Mouse (Mus musculus) telencephalon, adult 2 months (tissue): ENCODE results near the gene Ifi203.
"Not testable (repeated sequence)": the region's sequence is repeated elsewhere in the genome, so short reads cannot be mapped to it uniquely, and the experiment has no call there.

Source experiments
- DNase-seq: peaks from one replicate; pipeline ENCODE4 v3.0.0-alpha.2; 2011; ENCODE audit warnings: low read depth, low spot score

The Ifi203 gene

DNA sequence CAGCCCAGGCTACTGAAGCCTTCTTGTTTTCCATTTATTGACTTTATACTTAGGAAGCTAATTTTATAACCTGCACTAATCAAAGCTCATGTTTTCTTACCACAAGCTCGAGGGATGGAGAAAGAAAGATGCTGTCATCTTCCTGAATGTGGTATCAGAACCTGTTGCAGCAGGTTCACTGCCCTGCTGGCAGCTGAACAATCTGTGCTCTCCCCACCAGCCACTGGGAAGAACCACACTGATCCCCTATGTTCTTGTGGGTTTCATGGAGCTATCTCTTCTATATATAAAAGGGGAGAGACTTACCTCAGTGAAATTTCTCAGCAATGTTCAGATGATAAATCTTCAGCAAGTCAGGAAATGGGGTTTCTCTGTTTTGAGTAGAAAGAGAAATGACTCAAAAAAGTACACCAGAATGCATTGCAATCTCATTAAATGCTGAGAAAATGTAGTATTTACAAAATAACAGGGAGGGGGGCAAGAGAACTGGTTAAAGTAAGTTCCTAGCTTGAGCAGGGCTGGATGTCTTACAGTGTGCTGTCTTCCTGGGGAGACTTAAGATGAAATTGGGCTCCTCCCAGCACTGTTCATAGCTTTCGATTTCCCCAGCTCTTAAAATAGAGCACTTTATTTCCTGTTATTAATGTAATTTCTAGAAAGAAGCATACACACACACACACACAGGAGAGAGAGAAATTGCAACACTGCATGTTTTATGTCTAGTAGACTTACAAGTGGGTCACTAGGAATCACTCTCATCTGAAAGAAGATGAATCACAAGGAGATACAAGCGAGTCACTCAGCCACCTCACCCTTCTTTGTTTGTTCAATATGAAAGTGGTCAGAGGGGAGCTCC lies at the start of gene Ifi203, which contains the start of gene Mndal:
Gene Ifi203, minus strand, starts transcription at position 749 of the 856 bp plus-strand sequence.
Gene Mndal, minus strand, starts transcription at position 568 of the 856 bp plus-strand sequence.
- DNase-seq: not testable (repeated sequence)

DNA sequence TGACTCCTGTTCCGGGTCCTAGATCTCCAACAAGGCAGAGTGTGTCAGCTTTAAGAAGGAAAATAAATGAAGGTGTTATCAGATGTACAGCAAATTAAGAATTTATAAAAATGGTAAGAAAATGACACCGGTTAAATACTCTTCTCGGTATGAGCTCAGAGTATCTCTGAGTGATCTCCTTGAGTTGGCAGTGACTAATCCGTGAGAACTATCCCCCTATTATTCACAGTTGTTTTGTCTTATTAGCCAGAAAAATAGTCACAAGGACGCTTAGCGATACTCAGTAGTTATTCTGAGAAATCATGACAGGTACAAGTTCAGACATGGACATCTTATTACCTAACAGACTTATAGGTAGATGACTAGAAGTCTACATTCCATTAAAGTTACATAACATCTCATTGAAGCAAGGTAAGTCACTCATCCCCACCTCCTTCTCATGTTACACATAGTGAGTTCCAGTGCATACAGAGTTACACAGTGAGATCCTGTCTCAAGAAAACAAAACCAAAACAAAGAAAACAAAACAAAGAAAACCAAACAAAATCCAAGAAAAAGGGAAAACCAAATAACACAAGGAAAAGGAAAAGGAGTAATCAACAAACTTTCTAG lies 40.3 kb upstream of the Ifi203 start, which contains the start of gene Ifi202b:
Gene Ifi202b, minus strand, starts transcription at position 51 of the 612 bp plus-strand sequence.
- not testable (repeated sequence) for DNase-seq

DNA sequence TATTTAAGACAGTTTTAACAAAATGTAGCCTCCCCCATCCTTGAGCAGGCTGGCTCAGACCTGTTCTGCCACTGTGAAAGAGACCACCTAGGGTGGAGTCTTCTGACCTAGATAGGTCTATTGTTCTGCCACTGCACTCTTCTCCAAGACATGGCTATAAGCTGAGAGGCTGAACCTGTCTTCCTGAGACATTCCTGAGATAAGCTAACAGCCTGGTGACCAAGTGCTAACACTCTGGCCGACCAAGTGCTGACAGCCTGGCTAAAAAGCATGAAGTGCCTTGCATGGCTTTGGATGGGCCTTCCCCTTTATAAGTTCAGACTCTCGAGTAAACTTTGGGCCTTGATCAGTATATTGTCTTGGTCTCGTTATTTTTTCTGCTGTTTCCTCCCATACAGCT lies 38.6 kb upstream of the Ifi203 start:
- DNase-seq: not testable (repeated sequence)

DNA sequence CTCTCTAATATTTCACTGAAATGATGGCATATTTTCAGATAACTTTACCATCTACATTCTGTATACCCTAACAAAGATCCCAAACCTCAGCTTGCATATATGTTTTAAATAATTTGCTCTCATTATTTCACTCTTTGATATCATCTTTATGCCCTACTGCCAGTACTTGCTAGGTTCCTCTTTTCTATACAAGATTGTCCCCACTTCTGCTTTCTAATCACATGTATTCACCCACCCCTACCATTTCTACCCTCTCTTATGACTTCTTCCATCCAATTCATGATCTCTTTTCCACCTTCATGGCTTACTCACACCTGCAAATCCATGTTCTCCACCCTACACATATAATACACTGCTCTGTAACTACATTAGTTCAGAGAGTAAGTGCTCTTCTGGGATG lies 35.1 kb upstream of the Ifi203 start:
- DNase-seq: no peak

DNA sequence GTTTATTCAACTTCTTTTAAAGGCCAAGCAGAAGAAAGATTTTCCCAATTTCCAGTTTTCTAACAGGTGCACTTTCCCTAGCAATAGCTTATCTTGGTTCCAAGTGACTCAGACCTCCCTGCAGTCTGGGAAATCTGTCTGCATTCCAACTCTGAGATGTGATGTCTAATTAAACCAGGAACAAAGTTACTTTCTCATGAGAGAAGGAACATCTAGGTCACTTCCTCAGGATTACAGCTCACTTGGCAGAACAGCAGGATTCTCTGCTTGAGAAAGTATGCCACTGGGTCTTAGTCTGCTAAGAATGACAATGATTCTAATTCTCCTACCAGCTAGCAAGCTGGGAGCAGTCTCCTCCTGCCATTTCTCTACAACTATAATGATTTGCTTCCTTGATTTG lies 30.6 kb upstream of the Ifi203 start:
- peak; percentile 55 for DNase-seq

DNA sequence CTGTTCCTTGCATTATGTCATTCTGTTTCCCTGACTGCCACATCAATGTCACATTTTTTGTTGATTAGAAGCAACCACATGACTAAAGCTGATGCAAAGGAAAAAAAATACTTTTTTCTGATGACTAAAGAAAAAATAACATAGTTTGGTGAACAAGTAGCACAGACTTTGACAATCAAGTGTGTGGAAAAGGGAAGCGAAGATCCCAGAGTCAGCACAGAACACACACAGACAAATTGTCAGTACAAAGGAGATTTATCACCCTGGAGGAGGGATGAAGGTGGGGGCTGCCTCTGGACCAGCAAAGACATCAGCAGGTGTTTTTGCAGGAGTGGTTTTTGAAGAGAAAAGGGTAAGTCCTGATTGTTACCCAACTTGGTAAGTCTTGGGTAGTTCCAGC lies 19.0 kb upstream of the Ifi203 start:
- DNase-seq: not testable (repeated sequence)

DNA sequence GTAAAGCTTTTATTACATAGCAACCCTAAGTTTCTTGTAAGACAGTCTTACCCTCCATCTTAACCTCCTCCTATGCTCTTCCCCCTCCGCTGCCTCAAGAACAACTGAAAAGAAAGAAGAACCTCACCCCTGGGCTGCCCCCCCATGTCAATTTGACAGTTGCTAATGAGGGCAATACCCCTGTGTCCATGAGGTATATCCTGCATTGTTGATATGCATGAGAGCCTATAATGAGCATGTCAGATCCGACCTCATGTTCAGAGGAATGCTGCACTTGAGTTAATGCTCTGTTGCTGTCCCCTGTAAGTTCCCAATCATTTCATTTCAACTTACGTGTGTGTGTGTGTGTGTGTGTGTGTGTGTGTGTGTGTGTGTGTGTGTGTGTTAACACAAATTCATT lies 17.5 kb upstream of the Ifi203 start:
- DNase-seq: not testable (repeated sequence)

DNA sequence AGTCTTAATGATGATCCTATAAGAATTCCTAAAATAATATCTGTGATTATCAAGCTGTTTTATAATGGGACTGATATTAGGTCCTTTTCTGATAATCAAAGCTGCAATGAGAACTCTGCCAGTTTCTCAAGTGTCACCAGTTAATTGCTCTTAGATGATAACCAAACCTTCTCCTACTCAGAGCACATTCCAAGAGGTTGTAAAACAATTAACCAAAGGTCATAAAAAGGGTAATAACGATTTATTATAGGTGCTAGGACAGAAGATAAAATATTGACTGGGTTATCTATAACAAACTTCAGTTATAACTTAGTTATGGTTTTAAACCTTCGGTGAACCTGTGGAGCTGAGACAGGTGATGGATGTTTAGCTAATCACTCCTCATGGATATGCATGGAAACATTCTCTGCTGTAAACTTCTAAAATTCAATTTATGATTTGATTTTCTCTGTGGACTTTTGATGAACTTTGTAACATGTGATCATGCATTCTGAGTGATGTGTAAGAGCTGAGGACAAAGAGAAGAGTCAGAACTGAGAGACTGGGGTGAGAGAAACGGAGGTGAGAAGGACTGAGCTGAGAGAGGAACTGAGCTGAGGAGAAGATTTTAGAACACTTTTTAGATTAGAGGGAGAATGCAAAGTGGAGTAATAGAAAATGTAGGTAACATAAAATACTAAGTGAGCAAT lies 13.5 kb upstream of the Ifi203 start:
- not testable (repeated sequence) for DNase-seq

DNA sequence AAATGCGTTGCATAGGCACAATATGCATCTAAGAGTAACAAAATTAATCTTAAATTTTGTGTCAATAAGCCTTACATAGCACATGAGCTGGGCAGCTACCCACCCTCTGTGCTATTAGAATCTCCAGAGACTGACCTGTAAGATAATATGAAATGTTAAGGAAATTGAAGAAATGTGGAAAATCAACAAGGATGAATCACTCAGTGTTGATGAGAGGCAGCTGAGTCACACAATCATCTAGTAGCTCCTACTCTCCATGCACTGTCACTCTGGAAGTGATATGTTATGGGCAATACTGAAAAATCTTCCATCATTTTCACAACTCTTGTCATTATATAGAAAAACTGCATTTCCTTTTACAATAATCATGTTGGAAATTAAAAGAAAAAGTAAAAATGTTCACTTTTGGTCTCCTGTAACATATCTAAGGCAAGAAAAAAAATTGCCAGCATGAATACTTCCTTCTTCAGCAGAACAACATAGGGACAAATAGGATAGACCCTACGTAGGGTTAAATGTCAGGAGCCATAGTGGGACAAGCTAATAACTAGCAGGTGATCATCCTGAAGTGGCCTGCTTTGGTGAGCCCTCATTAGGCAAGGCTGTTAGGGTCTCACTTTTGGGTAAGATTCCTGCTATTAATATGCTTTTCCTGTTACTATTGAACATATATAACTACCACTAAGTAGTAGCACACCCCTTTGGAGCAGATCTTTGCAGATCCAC lies 12.8 kb upstream of the Ifi203 start:
- no peak for DNase-seq

DNA sequence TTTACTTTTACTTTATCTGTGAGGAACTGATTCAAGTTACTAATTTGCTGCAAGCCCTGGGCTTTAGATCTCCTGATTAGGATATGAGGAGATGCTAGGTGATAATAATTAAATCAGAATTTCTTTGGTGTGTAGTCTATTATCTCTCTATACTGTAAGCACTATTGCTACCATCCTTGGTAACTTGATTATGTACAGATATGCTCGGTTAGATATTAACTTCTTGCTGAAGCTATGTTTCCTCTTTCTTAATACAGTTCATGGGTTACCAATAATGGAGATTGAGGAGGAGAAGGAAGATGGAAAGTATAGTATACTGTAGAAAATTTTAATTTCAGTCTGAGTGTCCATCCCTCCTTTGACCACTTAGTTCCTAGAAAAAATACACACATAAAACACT lies 11.1 kb upstream of the Ifi203 start:
- DNase-seq: no peak

DNA sequence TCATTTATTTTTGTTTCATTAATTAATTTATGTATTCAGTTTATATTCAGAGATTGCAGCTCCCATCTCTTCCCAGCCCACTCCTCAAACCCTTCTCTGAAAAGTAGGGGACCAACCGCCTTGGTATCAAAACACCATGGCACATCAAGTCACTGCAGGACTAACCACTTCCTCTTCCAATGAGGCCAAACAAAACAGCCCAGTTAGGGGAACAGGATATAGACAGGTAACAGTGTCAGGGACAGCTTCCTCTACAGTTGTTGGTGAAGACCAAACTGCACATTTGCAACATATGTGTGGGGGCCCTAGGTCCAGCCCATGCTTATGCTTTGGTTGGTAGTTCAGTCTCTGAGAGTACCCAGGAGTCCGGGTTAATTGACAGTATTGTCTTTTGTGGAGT lies 6.6 kb upstream of the Ifi203 start:
- DNase-seq: not testable (repeated sequence)

DNA sequence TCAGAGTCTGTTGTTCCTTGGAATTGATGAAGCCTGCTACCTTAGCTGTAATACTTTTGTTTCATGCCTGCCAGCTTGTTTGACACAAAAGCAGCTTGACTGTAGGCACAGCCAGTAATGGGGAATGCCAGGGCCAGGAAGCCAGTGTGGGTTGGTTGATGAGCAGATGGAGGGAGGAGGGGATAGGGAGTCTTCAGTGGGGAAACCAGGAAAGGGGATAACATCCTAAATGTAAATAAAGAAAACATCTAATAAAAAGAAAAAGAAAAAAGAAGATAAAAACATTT lies 251 bp upstream of the Ifi203 start:
- peak; percentile 12 for DNase-seq

DNA sequence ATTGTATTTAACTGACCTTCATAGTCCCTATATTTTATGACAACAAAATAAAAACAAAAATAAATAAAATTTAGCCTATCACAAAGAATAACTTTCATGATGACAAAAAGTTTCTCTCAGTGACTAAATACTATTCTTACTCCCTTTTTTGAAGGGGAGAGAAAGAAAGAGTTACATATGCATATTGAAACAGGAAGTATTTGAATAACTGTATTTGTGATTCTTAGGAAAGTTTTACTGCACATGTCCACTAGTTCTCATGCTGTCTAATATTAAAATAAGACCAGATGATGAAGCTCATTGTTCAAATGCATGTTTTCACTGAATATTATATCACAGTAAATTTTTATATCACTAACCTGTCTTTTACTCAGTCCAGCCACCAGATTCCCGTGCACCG lies 950 bp downstream of the Ifi203 start:
- not testable (repeated sequence) for DNase-seq

DNA sequence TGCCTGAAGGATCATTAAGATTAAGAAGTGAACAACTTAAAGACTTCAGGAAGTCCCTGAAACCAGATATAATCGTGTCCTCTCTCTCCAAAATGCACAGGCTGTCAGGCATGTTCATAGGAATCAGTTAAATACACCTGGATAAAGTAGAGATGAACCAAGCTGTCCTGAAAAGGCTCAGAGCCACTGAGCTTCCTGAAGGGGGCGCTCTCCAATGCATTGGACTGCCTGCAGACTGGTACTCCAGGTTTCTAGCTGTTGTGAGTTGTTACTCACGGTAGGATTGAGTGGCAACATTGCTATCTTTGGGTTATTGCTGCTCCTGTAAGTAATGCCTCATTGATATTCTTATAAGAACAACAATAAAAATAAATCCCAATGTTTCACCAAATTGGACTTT lies 23.2 kb downstream of the Ifi203 start:
- not testable (repeated sequence) for DNase-seq

DNA sequence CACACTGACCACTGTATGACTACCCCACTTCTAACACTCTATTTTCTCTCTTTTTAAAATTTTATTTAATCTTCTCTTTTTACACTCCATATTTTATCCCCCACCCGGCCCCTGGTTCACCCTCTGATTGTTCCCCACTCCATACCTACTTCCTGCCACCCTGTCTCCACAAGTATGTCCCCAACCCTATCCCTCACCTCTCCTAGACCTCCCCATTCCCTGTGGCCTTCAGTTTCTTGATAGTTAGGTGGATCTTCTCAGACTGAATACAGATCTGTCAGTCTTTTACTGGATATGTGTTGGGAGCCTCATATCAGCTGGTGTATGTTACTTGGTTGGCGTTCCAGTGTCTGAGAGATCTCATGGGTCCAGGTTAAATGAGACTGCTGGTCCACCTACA lies 27.9 kb downstream of the Ifi203 start:
- DNase-seq: no peak

DNA sequence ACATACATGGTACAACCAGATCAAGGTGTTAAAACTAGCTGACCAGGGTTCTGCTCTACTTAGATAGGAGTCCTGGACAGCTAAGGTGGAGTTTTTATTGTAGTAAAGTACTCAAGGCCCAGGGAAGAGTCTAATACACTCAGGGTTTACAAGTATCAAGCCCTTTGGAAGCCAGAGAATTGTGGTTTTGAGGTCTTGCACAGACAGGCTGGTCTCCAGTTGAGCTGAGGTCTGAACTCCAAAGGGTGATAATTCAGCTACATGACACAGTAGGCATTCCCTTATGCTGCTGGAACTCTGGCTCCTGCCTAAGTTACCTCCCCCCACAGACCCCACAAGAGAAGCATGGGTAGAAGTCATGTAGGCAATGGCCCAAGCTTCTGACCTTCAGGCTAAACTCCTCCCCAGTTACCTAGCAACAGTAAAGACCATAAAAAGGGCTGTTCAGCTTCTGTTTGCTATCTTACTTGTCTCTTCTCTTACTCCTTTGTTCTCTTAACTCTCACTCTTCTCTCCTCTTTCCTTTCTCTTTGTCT lies 29.1 kb downstream of the Ifi203 start:
- DNase-seq: not testable (repeated sequence)

DNA sequence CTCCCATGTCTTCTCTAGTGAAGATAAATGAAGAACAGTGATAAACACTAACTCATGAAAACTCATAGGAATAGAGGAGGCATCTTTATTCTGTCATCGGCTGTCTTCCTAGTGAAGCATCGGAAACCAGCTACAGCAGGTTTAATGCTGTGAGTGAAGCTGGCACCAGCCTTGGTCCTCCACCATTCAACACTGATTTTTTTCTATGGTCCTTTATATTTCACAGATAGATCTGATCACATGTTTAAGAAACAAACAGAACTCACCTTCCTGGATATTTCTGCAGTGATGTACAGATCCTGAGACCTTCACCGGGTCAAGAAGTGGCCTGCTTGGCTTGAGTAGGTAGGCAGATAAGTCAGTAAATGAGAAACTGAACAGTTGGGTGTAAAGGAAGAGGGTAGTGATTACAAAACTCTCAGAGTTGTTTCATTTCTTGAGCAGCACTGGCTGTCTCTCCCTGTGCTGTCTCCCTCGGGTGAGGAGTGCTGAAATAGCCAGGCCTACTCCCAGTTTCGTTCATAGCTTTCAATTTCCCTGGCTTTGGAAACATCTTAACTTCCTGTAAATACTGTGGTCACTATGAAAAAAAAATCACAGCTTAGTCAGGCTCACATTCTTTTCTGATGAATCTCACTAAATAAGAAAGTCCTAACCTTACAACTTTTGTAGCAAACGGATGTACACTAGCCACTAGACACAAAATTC lies 29.8 kb downstream of the Ifi203 start, which contains the start of gene Ifi211:
Gene Ifi211, minus strand, starts transcription at position 499 of the 708 bp plus-strand sequence.
- not testable (repeated sequence) for DNase-seq

DNA sequence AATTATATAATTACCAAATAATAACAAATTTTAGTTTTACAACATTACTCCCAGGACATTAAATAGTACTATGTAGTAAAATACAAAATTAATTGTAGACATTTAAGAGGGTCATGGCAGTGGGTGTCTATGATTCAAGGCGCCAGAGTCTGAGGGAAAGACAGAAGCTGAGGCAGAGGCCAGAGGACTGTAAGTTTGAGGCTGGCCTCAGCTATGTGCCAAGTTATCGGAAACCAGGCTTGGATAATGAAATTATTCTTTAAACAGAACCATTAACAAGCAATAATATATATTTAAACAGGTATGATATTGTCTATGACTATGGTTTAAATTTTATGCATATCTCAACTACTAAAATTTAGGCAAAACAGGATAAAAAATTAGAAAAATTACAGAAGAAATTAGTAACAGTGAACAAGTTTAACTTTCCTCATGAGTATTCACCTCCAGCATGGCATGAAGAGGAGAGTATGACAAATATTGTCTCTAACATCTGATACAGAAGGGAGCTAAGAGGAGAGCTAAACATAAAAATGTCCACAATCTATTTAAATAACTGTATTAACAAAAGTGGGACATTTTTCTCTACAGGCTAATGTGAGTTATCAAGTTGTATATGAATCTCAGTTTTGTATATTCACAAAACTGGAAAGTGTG lies 30.5 kb downstream of the Ifi203 start:
- no peak for DNase-seq

DNA sequence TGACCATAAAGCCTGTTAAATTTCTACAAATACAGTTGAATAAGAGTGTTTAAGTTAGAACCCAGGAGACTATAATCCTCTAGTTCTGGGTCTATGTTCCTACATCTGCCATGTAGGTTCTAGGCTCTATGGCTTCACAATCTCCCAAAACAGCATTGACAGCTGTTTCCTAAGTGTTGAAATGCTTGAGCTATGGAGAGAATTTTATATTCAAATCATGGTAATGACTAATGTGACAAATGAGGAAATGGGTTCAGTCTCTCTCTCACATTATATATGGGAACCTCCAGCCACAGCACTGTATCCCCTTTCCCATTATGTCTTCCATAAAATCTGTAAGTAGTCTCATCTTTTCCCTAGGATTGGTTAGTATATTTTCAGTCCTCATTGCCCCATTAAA lies 34.1 kb downstream of the Ifi203 start:
- not testable (repeated sequence) for DNase-seq

DNA sequence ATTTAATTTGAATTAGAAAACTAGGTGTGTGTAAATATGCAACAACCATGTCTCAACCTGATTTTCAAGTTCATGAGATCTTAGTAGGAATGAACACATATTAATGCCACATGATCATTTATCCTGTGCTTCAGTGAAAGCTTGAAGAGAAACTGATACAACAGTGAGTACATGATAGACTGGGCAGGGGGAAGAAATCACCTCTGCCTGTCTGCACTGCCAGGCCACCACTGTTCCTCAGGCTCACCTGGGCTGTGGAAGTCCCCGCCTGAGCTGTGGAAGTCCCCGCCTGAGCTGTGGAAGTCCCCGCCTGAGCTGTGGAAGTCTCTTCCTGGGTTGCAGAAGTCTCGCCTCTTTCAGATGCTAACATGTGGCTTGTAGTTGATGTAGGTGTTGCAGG lies 36.6 kb downstream of the Ifi203 start:
- not testable (repeated sequence) for DNase-seq
